Mouse (Mus musculus): ENCODE results near the gene Tnk2. TPM values are rescaled to one million over a fixed set of nuclear protein-coding genes. Genes with fewer than 3 reads are reported as not detected.

The Tnk2 gene
- total and polyA plus RNA-seq, 3 experiments = 26.5 to 110 (median 47.4) TPM

GRCm38 (mm10) chr16:32712202-32712601 is 68.5 kb downstream of the Tnk2 start:
- no peak for DNase-seq

GRCm38 (mm10) chr16:32713556-32713955 is 69.9 kb downstream of the Tnk2 start:
- no peak for DNase-seq

- no peak for DNase-seq
These were observed 71.7 kb downstream of the Tnk2 start for GRCm38 (mm10) chr16:32715364-32715763.

GRCm38 (mm10) chr16:32723163-32723562 is 79.5 kb downstream of the Tnk2 start:
- no peak for DNase-seq

GRCm38 (mm10) chr16:32723767-32724166 is 80.1 kb downstream of the Tnk2 start:
- DNase-seq = no peak

GRCm38 (mm10) chr16:32724259-32724658 is 80.6 kb downstream of the Tnk2 start:
- peak; percentile 20 for DNase-seq

GRCm38 (mm10) chr16:32726501-32726900 is 82.8 kb downstream of the Tnk2 start:
- DNase-seq = no peak

GRCm38 (mm10) chr16:32728240-32728639 is 84.6 kb downstream of the Tnk2 start:
- peak; percentile 49 for DNase-seq

- DNase-seq = no peak
These were observed 85.1 kb downstream of the Tnk2 start for GRCm38 (mm10) chr16:32728730-32729129.

Other genes with a start within 250 kb of the Tnk2 start
- under 1 TPM; 0.29 to 0.93 TPM for gene Tm4sf19, start 243.4 kb upstream of the Tnk2 start, total RNA-seq (2021)
- gene Tm4sf19, start 243.4 kb upstream of the Tnk2 start, polyA plus RNA-seq (2012; rRNA removed) = 0.20 and 0.21 TPM in 2 replicates
- 1 to 10 TPM; 4.8 to 8.1 TPM for gene Tctex1d2, start 224.2 kb upstream of the Tnk2 start, total RNA-seq (2021)
- gene Tctex1d2, start 224.2 kb upstream of the Tnk2 start, polyA plus RNA-seq (2012; rRNA removed) = 4.0 and 4.7 TPM in 2 replicates
- 10 to 100 TPM; 89.9 to 91.2 TPM for gene Pcyt1a, start 213.0 kb upstream of the Tnk2 start, total RNA-seq (2021)
- 24.5 and 42.2 TPM in 2 replicates for gene Pcyt1a, start 213.0 kb upstream of the Tnk2 start, polyA plus RNA-seq (2012; rRNA removed)
- gene Slc51a, start 156.0 kb upstream of the Tnk2 start, total RNA-seq (2021) = under 1 TPM in 1 of 2 experiments, not detected in 1; 0.28 TPM
- 0.23 and 0.33 TPM in 2 replicates for gene Slc51a, start 156.0 kb upstream of the Tnk2 start, polyA plus RNA-seq (2012; rRNA removed)
- not detected for gene Zdhhc19, start 147.6 kb upstream of the Tnk2 start, total RNA-seq (2021)
- gene Zdhhc19, start 147.6 kb upstream of the Tnk2 start, polyA plus RNA-seq (2012; rRNA removed) = not detected in 2 replicates
- 10 to 100 TPM; 25.5 to 62.9 TPM for gene Tfrc, start 35.0 kb upstream of the Tnk2 start, total RNA-seq (2021)
- gene Tfrc, start 35.0 kb upstream of the Tnk2 start, polyA plus RNA-seq (2012; rRNA removed) = 0.99 and 1.2 TPM in 2 replicates
- not detected for gene Muc4, start 92.0 kb downstream of the Tnk2 start, total RNA-seq (2021)
- gene Muc4, start 92.0 kb downstream of the Tnk2 start, polyA plus RNA-seq (2012; rRNA removed) = not detected in 2 replicates
- under 1 TPM; 0.20 to 0.24 TPM for gene Muc20, start 153.6 kb downstream of the Tnk2 start, total RNA-seq (2021)
- gene Muc20, start 153.6 kb downstream of the Tnk2 start, polyA plus RNA-seq (2012; rRNA removed) = not detected in 2 replicates
- gene Smbd1, start 166.6 kb downstream of the Tnk2 start, total RNA-seq (2021) = not detected
- gene Smbd1, start 166.6 kb downstream of the Tnk2 start, polyA plus RNA-seq (2012; rRNA removed) = not detected in 2 replicates
- gene Fyttd1, start 233.6 kb downstream of the Tnk2 start, total RNA-seq (2021) = 100 to 1,000 TPM; 102 to 133 TPM
- gene Fyttd1, start 233.6 kb downstream of the Tnk2 start, polyA plus RNA-seq (2012; rRNA removed) = 2.7 and 2.9 TPM in 2 replicates
- gene Rubcn, start 233.9 kb downstream of the Tnk2 start, total RNA-seq (2021) = 10 to 100 TPM; 23.7 to 32.4 TPM
- gene Rubcn, start 233.9 kb downstream of the Tnk2 start, polyA plus RNA-seq (2012; rRNA removed) = 31.1 TPM in 2 replicates